Mouse (Mus musculus) telencephalon, adult 2 months (tissue): ENCODE data around the gene Lmna.

Experiments
- DNase-seq: peaks from one replicate; pipeline ENCODE4 v3.0.0-alpha.2; 2011; ENCODE audit warnings: low read depth, low spot score

Lmna gene

DNA sequence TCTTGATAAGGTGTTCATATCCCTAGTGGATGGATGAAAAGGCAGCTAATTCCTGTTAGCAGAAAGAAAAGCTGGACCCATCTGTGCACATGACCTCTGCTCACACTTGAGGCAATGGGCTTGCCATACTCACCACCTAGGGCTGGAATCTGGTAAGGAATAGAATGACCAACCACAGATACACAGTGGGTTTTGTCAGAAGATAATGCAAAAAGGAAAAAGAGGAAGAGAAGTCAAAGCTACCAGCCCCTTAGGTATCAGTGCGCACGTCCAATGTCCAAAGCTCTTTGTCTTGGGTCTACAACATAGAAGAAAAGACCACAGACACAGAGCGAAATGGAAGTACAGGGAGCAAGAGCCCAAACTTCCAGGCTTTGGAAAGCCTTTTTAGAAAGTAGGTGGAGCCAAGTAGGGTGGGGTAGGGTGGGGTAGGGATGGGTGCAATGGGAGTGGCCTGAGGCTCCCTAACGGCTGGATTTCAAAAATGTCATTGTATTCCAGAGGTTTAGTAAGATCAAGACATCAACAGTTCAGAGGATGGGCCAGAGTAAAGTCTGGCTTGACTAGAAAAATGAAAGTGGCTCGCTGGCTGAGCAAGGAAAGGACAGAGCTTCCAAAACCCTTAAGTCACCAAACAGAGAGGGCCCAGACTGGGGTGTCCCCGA lies 8.3 kb downstream of the Lmna start:
- DNase-seq = no peak

DNA sequence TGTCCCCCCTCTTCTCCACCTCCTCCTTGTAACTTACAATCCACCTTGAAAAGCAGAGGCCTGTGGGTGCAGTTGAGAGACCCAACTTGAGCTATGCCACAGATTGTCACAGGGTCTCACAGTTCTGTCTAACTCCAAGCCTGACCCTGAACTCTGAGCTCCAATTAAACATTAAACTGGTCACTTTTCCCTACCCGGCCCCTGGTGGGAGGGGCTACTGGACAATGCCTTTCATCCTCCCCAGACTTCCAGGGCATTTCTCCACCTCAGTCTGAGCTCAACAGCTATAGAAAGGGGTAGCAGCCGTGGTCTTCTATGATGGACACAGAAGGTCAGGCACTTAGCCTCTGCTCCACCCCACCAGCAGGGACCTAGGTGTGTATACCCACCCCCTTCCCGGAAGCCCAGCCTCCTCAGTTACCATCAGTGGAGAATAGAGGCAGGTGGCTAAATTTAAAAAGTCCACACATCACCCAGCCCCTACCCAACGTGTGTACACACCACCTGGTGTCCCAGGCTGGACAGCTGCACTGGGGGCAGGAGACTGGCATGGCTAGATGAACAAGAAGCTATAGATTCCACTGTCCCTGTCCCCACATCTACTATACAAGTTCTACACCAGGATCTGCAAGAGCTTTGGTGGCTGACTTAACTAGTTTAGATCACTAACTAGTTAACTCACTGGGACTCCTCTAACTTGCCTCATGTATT lies 8.9 kb downstream of the Lmna start:
- no peak for DNase-seq

DNA sequence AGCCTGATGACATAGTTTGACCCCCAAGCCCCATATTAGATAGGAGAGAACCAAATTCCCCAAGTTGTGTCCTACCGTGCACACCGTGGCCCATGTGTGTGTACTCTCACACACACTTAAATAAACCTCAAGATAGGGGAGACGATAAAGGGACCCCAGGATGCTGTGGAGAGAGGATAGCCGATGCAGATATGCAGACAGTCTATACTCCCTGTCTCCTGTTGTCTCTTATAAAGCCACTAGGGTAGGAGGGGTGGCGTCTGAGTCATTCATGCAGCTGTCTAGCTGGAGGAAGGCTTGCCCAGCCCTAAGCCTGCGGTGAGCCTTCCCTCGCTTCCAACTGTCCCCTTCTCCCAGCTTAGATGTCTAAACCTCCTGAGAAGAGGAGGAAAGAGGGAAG lies 9.7 kb downstream of the Lmna start:
- DNase-seq = no peak

DNA sequence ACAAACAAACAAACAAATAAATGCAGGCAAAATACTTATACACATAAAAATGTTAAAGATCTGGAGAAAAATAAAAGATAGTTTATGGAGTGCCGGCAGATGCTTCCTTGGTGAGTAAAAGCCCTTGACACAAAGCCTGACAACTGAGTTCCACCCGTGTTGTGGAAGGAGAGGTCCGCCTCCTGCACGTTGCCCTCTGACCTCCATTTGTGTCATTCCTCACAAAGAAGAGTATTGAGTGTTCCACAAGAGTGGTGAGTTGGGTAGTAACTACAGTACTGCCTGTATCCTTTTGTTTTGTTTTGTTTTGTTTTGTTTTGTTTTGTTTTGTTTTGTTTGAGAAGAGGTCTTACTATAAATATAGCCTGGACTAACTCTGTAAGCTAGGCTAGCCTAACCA lies 10.2 kb downstream of the Lmna start:
- DNase-seq = no peak

GRCm38 (mm10) chr3:88495741-88496415 lies 13.9 kb downstream of the Lmna start:
- DNase-seq = no peak

GRCm38 (mm10) chr3:88494836-88495628 lies 14.7 kb downstream of the Lmna start:
- no peak for DNase-seq

GRCm38 (mm10) chr3:88493706-88494582 lies 15.8 kb downstream of the Lmna start:
- DNase-seq = no peak

DNA sequence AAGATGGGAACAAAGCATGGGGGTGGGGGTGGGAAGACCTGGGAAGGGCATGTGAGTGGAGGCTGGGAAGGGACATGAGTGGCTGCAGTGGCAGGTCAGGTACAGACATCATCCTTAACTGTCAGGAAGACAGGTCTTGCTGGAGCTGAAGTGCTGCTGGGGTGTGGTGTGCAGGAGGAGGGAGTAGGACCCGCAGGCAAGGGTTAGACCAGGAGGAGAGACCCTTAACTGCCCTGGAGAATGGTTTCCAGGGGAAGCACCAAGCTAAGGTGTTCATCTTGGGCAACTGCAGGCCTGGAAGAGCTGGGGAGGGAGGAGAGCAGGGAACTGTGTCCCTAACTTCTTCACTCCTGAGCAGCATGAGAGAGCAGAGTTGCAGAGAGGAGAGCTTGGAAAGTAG lies 22.4 kb downstream of the Lmna start:
- DNase-seq = no peak

GRCm38 (mm10) chr3:88486887-88487286 lies 22.9 kb downstream of the Lmna start:
- no peak for DNase-seq

DNA sequence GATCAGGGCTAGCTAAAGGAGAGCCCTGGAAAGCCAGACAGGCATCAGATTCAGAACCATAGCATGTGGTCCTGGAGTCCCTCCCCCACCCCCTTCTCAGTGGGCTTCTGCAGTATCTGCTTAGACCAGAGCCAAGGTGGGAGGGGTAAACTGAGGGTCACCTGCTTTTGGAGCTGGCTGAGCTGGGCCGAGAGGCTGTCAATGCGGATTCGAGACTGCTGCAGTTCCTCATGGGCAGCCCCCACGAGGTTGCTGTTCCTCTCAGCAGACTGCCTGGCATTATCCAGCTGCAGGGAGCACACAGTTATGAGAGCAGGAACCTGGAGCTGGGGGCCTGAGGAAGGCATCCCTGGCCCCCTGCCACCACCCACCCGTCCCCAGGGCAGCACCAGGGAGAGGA lies 23.7 kb downstream of the Lmna start:
- DNase-seq = no peak

DNA sequence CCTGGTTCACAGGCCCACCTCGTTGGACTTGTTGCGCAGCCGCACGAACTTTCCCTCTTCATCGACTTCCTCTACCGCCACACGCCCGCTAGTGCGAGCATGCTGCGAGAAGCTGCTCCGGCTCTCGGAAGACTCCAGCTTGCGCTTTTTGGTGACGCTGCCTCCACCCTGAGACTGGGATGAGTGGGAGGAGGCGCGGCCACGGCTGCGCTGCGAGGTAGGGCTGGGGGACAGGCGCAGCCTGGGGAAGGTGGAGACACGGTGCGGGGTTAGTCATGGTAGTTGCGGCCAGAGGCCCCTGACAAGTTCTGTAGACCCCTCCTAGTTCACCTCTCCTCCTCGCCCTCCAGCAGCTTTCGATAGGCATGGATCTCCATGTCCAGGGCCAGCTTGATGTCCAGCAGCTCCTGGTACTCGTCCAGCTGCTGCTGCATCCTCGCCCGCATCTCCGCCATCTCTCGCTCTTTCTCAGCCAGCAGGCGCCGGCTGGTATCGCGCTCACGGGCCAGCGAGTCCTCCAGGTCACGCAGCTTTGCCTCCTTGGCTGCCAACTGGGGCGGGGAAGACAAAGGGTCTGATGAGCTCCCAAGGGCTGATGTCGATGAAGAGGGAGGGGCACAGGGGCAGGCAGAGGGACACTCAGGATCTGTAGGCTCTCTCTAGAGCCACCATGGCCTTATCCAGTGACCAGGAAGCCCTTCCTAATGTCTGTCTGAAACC lies 25.0 kb downstream of the Lmna start:
- no peak for DNase-seq

DNA sequence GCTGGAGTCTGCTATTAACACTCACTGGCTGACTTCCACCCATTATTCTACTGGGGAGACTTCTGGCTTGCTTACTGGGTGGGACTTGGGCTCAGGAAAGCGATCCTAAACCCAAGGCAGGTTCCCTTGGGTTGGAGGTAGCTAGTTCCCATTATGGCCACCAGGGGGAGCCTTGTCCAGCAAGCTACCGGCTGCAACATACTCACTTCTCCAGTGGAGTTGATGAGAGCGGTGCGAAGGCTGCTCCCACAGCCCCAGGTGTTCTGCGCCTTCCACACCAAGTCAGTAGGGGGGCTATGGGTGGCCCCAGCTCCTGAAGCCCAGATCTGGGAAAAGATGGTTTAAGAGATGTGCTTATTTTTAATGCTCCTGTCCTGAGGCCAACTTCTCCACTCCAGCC lies 26.1 kb downstream of the Lmna start:
- no peak for DNase-seq

- no peak for DNase-seq
Measured at GRCm38 (mm10) chr3:88483141-88483540, 26.6 kb downstream of the Lmna start.

GRCm38 (mm10) chr3:88482336-88482735 lies 27.4 kb downstream of the Lmna start:
- DNase-seq = no peak

DNA sequence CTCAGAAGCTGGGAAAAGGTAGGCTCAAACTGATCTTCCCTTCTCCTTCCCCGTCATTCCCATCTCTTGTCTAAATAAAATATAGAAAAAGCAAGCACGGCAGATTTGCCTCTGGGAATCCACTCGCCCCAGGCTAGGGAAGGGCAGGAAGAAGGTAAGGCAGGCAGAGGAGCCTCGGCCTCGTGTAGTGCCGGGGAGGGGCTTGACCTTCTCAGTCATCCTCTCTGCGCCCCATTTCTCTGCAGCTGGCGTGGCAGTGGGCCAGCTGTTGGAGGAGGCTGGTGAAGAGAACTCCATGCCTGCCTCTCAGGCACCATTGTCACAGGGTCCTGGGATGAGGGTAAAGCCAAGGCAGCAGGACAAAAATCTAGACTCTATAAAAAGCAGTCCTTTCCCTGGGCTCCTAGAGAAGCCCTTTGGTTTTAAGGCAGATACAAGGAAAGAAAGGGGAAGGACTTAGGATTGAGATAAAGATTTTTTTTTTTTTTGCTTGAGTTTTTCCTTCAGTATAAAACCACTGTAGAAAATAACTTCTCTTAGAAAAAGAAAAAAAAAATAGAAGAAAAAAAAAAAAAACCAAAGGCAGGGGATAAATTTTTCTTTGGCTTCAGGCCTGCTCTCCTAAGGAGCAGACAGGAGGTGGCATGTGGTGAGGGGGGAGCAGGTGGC lies 28.2 kb downstream of the Lmna start:
- DNase-seq = no peak

DNA sequence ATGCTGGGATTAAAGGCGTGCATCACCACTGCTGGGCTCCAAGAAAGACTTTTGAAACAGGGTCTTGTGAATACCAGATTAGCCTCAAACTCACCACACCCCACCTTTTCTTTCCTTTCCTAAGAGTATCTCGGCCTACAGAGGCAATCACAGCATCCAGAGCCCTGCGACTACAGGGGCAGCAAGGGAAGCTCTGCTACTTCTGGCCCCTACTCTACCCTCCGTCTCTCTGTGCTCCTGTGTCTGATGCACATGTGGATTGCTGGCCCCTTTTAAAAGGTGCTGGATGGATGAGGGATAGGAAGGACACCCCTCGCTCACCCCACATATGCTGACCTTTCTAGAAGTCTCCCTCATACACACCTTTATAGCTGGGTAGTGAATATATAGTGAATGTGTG lies 29.1 kb downstream of the Lmna start:
- DNase-seq = no peak

DNA sequence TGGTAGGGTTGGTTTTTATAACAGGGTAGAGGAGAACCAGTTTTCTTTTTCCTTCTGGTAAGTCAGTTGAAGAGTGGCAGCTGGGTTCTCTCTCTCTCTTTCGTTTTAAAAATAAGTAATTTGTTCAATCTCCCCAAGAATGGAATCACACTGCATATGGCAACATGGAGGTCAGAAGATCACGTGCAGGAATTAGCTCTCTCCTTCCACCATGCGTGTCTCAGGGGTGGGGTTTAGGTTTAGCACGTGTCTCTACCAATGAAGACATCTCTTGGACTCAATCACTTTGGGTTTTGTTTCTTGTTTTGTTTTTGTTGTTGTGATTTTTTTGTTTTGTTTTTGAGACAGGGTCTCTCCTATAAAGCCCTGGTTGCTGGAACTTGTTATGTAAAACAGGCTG lies 29.9 kb downstream of the Lmna start:
- no peak for DNase-seq

GRCm38 (mm10) chr3:88479163-88479562 lies 30.6 kb downstream of the Lmna start:
- DNase-seq = no peak

DNA sequence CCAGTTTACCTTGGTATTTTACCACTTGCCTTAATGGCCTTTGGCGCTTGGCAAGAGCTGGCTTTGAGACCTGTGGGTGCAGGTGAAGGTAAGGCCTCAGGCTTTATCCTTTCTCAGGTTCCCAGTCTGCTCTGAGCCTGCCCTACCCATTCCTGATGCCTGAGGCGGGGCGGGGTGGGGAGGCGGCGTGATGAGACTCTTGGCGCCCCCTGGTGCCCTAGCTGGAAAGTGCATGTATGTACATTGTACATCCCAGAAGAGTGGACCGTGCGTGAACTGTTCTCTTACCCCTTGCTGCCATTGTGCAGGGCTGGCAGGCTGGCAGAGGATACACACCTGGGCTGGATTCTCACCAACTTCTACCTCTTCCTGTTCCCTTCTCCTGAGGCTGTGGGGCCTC lies 32.0 kb downstream of the Lmna start:
- no peak for DNase-seq

- DNase-seq = no peak
Measured at GRCm38 (mm10) chr3:88476403-88476802, 33.4 kb downstream of the Lmna start.
